Mouse (Mus musculus): ENCODE results near the gene Cks1b. TPM values are rescaled to one million over a fixed set of nuclear protein-coding genes. Genes with fewer than 3 reads are reported as not detected.
A peak's percentile ranks its signal among the peaks of the same experiment; 100 is the strongest.
"Not testable (repeated sequence)": the region's sequence is repeated elsewhere in the genome, so short reads cannot be mapped to it uniquely, and the experiment has no call there.

Cks1b gene
- 1 to 10 TPM; 3.1 TPM for total RNA-seq (2021)

DNA sequence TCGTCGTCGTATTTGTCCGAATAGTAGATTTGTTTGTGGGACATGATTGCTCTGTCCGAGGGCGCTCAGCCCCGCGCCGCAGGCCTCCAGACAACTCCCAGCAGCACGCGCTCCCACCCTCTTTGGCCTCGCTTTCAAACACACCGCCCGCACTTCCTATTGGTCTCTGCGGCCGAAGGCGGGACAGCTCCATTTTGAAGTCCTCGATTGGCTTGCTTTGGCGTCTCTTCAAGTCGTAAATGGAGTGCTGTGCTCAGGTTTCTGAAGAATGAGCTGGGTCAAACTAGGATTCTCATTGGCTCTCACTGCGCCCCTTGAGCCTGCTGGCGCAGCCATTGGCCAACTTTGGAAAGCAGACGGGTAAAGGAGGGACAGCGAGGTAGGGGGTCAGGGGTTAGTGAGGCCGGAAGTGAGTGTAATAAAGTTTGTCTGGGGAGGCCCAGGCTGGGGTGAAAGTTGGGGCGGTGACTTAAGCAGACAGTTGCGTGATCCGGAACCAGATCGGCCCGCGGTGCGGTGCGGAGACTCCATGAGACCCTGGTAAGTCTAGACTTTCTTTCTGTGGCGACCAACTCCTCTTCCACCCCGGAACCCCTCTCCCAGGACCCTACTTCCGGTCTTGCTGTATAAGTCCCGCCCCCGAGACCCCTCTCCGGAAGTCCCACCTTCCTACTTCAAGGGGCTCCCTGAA, at the start of gene Cks1b, which contains the start of gene Shc1:
Gene Cks1b, minus strand, starts transcription at position 214 of the 691 bp plus-strand sequence.
Gene Shc1, plus strand, starts transcription at position 274 of the 691 bp plus-strand sequence.
- DNase-seq = peak; percentile 89 to 91

DNA sequence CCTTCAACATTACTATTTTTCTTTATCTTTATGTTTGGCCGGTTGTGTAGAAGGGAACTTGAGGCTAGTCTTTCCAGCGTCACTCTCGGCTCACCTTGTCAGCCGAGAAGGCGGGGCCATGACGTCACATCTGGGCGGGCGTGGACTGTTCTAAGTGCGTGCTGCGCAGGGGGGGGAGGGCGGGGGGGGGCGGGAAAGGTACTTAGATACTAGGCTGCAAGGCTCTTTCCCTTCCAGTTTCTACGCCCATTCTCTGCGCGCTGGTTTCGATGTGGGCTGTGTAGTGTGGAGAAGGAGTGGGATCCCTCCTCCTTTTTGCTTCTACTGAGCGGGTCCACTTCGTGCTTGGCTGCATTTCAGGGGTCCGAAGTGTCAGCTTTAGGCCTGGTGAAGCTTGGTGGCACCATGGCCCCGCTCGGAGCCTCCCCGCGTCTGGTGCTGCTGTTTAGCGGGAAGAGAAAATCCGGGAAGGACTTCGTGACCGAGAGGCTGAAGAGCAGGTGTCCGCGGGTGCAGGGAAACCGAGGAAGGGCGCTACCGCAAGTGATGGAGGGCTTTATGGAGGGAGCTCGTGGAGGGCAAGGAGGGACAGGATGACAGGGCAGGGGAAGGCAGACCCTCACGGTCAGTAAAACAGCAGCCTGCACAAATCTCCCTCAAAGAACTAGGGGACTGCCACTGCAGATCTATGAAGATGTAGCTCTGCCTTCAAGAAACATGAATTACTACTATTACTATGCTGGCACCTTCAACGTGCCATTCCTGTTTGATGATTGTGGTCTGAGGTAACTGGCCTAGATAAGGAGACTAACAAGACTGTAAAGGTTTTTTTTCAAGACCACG, 41.0 kb upstream of the Cks1b start:
- DNase-seq = peak; percentile 84 to 86

DNA sequence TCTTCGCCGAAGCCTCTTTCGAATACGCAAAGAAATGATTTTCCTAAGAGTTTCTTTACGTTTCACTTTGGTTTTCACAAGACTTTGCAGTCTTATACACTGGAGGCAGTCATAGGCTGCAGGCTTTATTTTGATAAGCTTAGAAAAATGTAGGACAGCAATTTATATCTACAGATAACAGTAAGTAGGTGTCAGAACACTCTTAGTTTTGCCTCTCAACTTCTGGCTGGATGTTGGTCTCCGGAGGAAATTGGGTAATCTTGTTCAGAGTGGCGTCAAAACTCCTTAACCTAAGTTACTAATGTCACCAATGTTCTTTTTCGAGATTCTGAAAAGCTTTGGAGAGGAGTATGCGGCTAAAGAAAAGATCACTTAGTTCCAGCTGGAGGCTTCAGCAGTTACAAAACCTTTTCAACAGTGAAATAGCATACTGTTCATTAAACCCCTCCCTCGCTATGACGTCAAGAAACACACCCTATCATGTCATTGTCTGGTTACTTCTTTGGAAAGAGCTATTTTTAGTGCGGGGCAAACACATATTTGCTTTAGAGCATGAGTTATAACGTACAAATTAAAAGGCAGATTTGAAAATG, 40.3 kb upstream of the Cks1b start:
- no peak for DNase-seq

DNA sequence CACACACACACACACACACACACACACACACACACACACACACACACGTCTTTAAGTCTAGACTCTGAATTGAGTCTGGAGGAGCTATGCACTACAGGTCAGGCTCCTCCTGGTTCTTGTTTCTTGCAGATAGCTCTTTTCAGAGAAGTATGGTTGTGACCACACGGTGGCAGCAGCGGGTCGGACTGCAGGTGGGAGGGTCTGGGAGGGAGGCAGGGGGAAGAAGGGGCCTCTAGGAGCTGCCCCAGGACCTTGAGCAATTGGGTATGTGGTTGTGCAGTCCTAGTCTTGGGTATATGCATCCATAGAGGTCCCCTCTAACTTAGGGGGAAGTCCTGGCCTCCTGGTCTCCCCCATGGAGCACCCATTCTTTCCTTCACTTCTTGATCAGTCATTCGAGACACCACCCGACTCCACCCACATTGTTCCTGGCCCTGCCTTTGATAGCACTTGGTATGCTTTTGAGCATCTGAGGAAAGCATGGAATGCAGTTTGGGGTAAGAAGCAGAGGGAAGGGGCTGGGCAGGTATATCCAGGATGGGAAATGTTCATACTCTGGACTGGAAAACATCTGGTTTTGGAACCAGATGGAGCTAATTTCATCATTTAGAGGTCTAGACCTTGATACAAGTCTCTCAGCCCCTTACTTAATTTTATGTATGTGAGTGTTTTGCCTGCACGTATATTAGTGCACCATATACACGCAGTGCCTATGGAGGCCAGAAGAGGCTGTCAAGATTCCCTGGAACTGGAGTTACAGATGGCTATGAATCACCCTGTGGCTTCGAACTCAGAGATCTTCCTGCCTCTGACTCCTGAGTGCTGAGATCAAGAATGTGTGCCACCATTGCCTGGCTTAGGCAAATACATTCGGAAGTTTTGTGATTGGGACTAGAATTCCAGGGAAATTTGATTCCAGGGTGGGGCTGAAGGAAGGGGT, 38.8 kb upstream of the Cks1b start:
- peak; percentile 38 to 58 for DNase-seq

DNA sequence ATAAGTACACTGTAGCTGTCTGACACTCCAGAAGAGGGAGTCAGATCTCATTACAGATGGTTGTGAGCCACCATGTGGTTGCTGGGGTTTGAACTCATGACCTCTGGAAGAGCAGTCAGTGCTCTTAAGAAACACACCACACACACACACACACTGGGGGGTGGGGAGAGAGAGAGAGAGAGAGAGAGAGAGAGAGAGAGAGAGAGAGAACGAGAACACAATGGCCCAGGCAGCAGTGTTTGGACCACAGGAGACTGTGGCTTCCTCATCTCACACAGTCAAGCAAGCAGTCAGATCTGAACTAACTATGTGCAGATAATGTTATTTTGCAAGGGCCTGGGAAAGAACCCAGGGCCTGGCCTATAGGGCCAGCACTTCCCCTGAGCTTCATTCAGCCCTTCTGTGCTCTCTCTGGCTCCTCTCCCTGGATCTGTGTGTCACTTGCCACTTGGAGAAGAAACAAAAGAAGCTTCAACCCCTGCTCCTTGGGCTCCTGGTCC, 37.7 kb upstream of the Cks1b start:
- no peak for DNase-seq

DNA sequence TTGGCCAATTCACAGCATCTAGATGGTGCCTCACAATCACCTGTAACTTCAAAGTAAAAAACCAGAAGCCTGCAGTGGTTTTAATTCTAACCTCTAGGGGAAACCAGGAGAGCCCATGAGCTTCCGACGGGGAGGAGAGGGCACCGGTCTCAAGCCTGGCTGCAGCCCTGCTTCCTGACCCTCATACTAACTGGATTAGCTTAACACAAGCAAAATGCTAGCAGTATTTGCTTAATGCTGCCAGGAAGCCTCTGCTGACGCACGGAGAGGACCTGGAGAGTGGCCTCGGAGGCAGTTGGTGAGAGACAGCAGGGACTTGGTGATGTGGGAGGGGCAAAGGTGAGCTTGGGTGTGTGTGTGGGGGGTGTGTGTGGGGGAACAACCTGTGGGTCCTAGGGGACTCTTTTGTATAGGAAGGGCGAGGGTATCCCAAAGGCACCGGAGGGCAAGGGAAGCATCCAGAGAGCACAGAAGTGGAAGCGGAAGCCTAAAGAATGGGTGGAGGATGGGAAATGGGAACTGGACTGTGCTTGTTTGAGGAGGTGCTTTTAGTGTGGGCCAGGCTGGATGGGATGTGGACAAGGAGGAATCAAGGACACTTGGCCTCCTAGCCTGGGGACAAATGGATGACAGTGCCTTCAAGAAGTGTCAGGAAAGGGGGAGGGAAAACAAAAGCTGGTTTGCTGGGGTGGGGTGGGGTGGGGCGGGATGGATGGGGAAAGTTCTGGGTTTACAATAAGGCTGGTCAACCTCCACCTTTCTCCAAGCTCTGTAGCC, 36.4 kb upstream of the Cks1b start, which contains the start of gene Pmvk:
Gene Pmvk, plus strand, starts transcription at position 141 of the 777 bp plus-strand sequence.
- no peak for DNase-seq

DNA sequence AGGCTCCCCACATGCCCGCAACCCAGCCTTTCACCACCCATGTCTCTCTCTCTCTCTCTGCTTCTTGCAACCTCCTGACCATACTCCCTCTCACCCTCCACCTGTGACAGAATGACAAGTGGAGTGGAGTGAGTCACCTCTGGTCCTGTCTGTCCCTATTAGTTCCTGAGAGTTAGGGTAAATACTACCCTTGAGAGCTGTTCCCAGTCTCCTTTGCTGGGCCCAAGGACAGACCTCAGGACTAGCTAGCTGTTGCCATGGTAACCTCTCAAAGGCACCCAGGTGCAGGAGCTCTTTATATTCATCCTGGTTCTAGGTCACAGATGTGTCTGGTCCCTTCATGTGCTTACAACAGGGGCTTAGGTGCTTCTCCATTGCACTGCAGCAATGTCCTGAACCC, 33.7 kb upstream of the Cks1b start:
- DNase-seq = no peak

DNA sequence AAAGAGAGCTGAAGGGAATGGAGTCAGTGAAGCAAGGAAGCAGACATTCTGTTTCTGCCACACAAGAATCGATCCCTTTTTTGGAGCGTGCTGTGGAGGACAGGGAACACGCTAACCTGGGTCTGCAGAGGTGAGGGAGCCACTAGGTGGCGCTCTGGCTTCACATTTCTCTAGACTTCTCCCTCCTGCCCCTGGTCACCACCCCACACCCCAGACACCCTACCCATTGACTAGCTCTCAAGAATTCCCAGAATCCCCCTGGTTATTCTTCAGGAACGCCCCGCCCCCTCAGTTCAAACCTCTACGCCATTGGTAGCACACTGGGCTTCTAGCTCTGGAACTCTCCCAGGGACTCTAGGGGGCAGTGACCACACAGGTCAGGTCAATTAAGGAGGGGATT, 31.4 kb upstream of the Cks1b start:
- DNase-seq = peak; percentile 67 to 69

DNA sequence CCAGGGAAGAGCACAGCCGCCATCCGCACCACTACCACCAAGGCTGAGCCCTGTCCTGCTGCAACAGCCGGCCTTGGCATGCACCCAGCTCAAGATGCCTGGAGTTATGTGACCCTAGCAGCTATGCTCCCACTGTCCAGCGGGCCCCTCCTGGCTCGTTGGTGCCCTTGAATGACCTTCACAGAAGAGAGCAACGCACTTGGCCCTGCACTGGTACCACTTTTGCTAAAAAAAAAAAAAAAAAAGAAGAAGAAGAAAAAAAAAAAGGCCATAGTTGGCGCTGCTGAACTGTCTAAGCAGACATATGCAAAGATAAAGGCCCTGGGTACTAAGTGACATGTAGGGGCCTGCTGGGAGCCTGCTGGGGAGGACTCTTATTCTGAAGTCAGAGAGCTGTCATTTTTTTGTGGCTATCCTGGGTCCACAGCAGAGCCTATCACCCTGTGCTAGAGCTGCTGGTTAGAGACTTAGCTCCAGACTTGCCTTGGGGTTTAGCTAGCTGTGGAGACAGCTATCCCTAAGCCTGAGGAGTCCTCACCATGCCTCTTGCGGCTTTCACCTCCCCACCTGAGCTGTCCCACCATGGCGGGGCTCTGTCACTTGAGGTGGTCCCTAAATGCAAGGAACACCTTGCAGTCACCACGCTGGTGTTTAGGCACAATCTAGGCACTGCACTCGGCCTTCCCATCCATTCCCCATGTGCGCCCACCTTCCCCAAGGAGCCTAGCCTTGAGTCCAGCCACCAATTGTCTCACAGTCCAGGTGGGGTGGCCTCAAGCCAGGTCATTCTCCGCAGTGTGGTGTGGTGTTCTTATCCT, 30.7 kb upstream of the Cks1b start:
- no peak for DNase-seq

DNA sequence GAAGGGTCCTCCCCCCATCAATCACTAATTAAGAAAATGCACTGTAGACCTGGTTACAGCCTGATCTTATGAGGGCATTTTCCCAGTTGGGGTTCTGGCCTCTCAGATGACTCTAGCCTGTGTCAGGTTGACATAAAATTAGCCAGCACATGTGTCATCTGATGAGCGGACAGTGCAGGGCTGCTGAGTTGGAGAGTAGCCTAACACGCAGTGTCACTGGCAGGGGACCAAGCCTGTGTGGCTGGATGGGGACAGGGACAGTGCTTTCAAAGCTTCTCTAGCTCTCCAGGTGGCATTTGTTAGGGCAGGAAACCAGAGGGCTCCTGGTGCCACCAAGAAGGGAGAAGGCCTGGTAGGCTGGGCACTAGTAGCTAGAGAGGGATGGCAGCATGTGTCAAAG, 22.5 kb upstream of the Cks1b start:
- DNase-seq = no peak

DNA sequence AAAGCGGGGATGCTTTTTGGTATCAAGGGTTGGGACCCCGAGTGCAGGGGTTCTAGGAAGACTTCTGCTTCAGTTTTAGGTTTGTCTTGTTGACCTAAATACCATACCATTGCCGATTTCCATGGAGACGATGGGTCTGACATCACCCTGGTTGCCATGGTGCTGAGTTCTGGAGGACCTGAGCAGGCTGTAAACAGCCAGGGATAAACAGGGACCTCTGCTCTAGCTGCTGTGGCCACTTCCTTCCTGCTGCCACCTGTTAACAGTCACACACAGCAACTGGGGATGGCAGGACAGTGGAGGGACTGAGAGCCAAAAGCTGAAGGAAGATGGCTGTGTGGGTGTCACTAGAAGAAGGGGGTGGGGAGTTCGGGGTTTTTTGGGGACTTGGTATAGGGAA, 19.1 kb upstream of the Cks1b start:
- no peak for DNase-seq

DNA sequence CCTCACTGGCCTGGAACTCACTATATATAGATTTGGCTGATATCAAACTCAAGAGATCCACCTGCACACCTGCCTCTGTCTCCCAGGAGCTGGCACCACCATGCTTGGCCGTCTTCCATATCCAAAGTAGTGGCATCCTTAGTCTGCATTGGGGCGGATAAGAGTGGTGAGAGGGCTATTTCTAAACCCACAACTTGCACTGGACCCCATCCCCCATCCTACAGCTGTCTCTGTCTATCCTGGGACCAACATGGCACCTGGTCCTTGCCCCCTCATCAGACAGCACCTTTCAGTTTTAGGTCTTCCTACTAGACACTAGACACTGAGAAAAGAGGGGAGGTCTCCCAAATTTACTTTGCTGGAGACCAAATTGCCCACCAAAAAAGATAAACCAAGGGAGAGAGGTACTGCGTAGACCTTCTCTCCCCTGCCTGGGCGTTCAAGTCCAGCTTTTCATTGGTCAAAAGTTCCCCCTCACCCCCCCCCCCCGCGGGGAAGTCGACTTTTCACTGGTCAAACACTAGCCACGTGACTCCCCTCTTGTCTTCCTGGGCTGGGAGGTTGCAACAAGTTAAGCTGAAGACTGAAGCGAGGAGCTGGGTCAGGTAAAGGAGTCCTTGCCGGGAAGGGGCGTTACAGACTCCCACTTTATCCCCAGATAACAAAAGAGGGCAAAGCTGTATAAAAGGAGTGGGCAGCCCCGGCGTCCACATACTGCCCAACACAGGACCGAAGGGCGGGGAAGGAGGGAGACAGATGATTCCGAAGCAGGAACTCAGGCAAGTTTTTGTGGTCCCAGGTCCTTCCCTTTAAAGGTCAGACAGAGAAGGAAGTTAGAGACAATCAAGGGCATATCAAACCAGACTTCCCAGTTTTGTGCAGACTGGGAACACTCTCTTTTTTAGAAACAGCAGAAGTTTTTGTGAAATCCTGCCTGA, 18.3 kb upstream of the Cks1b start, which contains the start of gene Pbxip1:
Gene Pbxip1, plus strand, starts transcription at position 531 of the 938 bp plus-strand sequence.
- DNase-seq = no peak

DNA sequence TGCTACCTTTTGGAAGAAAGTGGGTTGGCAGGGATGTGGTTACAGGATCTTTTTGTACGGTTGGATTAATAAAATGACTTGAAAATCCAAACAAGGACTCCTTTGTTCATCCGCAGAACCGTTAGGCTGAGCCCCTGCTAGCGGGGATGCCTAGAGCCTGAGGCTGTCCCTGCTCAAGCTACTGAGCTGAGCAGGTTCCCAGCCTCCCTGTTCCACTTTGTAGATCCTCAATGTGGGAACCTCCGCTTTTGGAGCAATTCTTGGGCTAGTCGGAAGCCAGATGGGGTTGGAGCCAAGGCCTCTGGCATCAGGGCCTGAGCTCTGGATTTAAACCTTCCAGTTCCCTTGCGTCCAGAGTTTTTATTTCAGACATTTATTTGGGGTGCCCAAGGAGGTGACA, 16.9 kb upstream of the Cks1b start:
- DNase-seq = no peak

DNA sequence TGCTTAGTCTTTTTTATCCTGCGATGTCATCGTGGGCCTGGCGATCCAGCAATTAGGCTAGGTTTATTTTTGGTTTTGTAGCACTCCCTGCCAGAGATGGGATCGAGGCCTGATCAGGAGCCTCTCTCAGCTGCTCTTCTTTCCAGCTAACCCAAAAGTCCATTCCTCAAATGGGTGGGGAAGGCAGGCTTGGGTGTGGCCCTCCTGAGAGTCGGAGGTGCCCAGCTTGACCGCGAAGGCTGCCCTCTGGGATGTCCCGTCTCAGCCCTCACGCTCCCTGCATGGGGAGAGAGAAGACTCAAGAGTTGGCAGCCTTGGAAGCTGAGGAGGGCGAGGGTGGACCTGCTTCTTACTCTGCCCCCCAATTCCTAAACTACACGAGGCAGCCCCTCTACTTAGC, 16.3 kb upstream of the Cks1b start:
- DNase-seq = no peak

DNA sequence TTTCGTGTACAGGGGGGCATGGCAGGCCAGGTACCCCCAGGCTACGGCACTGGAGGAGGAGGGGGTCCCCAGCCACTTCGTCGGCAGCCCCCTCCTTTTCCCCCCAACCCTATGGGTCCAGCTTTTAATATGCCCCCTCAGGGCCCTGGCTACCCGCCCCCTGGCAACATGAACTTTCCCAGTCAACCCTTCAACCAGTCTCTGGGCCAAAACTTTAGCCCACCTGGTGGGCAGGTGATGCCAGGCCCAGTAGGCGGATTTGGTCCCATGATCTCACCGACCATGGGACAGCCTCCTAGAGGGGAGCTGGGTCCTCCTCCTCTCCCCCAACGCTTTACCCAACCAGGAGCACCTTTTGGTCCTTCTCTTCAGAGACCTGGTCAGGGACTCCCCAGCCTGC, 14.4 kb upstream of the Cks1b start:
- no peak for DNase-seq

DNA sequence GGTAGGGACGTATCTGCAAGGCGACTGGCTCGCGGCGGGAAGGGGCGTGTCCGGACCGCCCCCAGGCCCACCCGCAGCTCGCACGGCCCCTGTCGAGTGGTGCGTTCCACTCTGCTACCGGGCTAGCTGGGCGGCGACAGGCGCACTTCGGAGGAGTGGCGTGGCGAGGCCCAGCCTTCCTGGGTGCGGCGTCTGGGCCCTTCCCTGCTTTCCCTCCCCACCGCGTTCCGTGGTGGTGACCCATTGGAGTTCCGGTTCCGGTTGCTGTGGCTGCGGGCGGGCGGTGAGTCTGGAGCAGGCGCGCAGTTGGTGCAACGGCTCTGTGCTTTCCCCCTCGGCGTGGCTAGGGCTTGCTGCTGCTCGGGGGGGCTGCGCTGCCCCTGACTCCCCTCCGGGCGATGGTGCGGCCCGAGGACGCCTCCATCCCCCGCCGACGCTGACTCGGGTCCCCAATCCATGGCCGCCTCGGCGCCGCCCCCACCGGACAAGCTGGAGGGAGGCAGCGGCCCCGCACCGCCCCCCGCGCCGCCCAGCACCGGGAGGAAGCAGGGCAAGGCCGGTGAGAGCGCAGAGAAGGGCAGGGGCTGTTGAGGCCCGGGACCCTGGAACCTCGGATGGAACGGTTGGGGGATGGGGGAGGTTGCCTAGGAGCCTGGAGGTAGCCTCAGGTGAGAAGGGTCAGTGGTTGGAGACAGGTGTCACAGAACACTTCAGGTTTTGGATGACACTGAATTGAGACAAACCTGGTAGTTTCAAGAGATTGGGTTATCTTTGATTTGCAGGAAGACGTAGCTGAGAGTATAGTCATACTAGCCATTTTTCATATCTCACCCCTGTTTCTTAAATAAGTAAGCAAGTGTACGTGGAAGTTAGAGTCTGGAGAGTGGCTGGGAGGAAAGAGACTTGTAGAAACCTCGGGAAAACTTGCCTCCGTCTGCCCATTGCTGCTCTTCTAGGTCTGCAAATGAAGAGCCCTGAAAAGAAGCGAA, 12.3 kb upstream of the Cks1b start, which contains the start of gene Pygo2:
Gene Pygo2, plus strand, starts transcription at position 44 of the 989 bp plus-strand sequence.
- DNase-seq = peak; percentile 96

DNA sequence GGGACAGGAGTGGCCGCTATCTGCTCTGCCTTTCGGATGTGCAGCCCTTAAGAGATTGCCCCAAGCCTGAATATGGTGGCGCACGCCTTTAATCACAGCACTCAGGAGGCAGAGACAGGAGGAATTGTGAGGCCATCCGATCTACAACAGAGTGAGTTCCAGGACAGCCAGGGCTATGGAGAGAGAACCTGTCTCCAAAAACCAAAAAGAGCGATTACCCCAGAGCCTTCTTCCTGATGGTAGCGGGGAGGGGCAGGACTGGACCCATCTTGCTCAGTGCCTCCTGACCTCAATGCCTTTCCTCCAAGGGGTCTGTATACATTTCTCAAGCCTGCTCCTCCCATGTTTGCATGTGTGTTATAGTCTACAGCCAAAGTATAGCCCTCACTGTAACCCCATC, 10.8 kb upstream of the Cks1b start:
- not testable (repeated sequence) for DNase-seq

DNA sequence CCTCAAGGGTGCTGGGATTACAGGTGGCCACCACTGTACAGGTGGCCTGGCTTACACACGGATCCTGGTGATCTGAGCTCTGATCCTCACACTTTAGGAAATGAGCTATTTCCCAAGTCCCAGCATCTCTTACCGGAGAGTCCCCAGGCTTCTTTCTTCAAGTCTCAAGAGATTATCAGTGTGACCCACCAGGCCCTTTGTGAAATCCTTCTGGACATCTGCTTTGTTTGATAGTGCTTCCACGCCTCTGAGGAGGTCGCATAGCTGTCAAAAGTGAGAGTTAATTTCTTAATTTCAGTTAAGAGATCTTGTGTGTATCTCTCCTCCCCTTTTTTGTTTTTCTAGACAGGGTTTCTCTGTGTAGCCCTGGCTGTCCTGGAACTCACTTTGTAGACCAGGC, 7.7 kb upstream of the Cks1b start:
- DNase-seq = no peak

Data from layer of hippocampus, postnatal 36 days (tissue).